Mouse (Mus musculus): ENCODE data around the gene Ccpg1.

Ccpg1 gene

GRCm38 (mm10) chr9:73047906-73048305, 62.7 kb downstream of the Ccpg1 start:
- WGBS, result 79% methylated on average over 2 of the region's 2 CpGs

DNA sequence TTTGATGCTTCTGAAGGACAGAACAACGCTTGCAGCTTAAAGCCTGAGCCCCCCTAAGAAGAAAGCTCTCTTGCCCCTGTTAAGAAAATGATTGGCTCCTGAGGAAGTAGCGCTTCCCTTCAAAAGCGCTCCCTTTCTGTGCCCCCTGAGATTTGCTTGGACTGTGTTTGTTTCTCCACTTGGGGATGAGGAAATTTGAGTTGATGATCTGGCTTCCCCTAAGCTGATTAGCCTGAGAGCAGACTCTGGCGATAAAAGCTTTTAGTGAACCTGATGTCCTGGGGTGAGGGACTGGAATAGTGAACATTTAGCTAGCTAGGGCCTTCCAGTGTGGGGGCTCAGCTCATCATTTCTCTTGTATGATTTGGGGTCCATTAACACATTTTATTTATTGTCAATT, 63.7 kb downstream of the Ccpg1 start:
- 61% methylated on average over 4 of the region's 4 CpGs for WGBS

DNA sequence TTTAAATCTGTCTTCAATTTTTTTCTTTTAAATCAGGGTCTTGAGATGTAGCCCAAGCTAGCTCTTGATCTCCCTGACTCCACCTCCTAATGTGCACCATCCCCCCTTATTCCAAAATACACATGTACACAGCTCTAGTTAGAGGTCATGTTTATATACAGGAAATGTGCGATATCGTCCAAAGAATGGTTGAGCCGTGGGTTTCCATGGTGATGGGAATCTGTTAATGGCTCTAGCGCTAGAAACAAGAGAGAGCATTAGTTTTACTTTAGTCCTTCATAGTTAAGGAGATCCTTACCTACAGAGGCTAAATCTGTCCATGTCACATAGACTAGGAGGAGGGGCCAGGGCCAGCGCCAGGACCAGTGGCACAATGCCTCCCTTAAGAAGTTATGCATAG, 64.6 kb downstream of the Ccpg1 start:
- 29% methylated on average over 5 of the region's 5 CpGs for WGBS

- WGBS, result 57% methylated on average over 8 of the region's 8 CpGs
Measured at GRCm38 (mm10) chr9:73050606-73051005, 65.4 kb downstream of the Ccpg1 start.

- 76% methylated on average over 10 of the region's 10 CpGs for WGBS
Measured at GRCm38 (mm10) chr9:73055441-73055911, 70.2 kb downstream of the Ccpg1 start.

DNA sequence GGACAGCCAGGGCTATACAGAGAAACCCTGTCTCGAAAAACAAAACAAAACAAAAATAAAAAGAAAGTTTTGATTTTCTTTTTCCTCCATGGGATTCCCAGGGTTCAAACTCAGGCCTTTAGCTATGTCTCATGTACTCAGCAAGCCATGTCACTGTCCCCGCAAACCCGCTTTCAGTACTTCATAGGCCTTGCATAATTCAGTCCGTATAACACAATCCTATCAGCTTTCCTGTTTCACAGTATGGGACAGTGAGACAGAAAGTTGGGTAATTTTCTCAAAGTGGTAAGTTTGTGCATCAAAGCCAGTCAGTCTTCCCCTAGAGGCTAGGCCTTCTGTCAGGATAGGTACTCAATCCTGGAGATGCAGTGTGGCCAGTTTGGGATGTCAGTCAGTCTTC, 74.0 kb downstream of the Ccpg1 start:
- 89% methylated on average over 4 of the region's 4 CpGs for WGBS

GRCm38 (mm10) chr9:73063621-73064290, 78.5 kb downstream of the Ccpg1 start:
- 57% methylated on average over 15 of the region's 15 CpGs for WGBS

All from cerebral cortex, adult 2 months (tissue).